Mouse (Mus musculus) hindbrain, embryonic 13.5 days (tissue): ENCODE results near the gene Eif3i. TPM values are rescaled to one million over a fixed set of nuclear protein-coding genes. Genes with fewer than 3 reads are reported as not detected.
"Not testable (repeated sequence)": the region's sequence is repeated elsewhere in the genome, so short reads cannot be mapped to it uniquely, and the experiment has no call there.

ENCODE experiments used
- ATAC-seq: fragments of 200-750 bp; cut with Nextera tagmentation; 2 replicates; pipeline ENCODE4 v1.8.0; 2017; ENCODE audit warnings: moderate TSS enrichment; ENCODE audit not compliant: low FRiP score
- H3K27ac ChIP-seq: fragments of 300-500 bp; sonication (generic); 2 replicates; pipeline ENCODE4 v1.5.1; 2015; ENCODE audit warnings: inconsistent platforms, mild to moderate bottlenecking, moderate library complexity
- H3K27me3 ChIP-seq: fragments of 300-500 bp; sonication (generic); 2 replicates; pipeline ENCODE4 v1.6.1; 2015; ENCODE audit warnings: mild to moderate bottlenecking, inconsistent platforms
- H3K36me3 ChIP-seq: fragments of 300-500 bp; sonication (generic); 2 replicates; pipeline ENCODE4 v1.6.1; 2015; ENCODE audit warnings: mild to moderate bottlenecking, inconsistent platforms
- H3K4me1 ChIP-seq: fragments of 300-500 bp; sonication (generic); replicated peaks from 2 replicates; pipeline ENCODE4 v1.6.1; 2015; ENCODE audit warnings: inconsistent platforms
- H3K4me2 ChIP-seq: fragments of 300-500 bp; sonication (generic); 2 replicates; pipeline ENCODE4 v1.6.1; 2015; ENCODE audit warnings: inconsistent platforms, mild to moderate bottlenecking, moderate library complexity
- H3K4me3 ChIP-seq: fragments of 300-500 bp; sonication (generic); 2 replicates; pipeline ENCODE4 v1.5.1; 2015; ENCODE audit warnings: mild to moderate bottlenecking, inconsistent platforms
- H3K9ac ChIP-seq: fragments of 300-500 bp; sonication (generic); 2 replicates; pipeline ENCODE4 v1.6.1; 2015; ENCODE audit warnings: mild to moderate bottlenecking, inconsistent platforms
- H3K9me3 ChIP-seq: fragments of 300-500 bp; sonication (generic); 2 replicates; pipeline ENCODE4 v1.6.1; 2016; ENCODE audit warnings: inconsistent platforms
- WGBS: fragments of 180-500 bp; shearing (Covaris S2); methylation state at CpG from one replicate; pipeline ENCODE4 v1.1.7; 2015; 5-methylcytosine and 5-hydroxymethylcytosine counted together
- microRNA-seq: library from miRNA; unstranded; fragments of <30 nt; microRNA quantifications from one replicate; pipeline ENCODE4, GENCODE M21; 2016
- polyA plus RNA-seq: library from polyadenylated mRNA; unstranded; fragments of >200 nt; fragmentation: Nextera tagmentation; extraction: Ambion mirVana; gene quantifications from 2 replicates; pipeline ENCODE4 v1.2.1, GENCODE M21; 2015

Gene Eif3i
- polyA plus RNA-seq, 1 experiment from 2014 or later: 208 TPM

DNA sequence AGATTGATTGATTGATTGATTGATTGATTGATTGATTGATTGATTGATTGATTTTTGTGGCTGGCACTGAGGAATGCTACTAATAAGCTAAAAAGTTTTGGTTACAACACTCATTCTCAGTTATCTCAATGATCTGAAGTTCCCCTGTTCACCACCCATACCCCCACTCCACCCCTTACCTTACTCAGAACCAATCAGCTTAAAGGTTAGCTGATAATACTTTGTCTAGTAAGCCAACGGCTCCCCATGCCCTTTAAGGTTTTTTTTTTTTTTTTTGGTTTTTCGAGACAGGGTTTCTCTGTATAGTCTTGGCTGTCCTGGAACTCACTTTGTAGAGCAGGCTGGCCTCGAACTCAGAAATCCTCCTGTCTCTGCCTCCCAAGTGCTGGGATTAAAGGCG, 52.8 kb downstream of the Eif3i start:
- not testable (repeated sequence) for H3K4me1 ChIP-seq, H3K9me3 ChIP-seq, H3K36me3 ChIP-seq, H3K27ac ChIP-seq, H3K27me3 ChIP-seq, H3K4me3 ChIP-seq, H3K9ac ChIP-seq, ATAC-seq, H3K4me2 ChIP-seq
- WGBS: 84% methylated on average over 4 of the region's 4 CpGs

DNA sequence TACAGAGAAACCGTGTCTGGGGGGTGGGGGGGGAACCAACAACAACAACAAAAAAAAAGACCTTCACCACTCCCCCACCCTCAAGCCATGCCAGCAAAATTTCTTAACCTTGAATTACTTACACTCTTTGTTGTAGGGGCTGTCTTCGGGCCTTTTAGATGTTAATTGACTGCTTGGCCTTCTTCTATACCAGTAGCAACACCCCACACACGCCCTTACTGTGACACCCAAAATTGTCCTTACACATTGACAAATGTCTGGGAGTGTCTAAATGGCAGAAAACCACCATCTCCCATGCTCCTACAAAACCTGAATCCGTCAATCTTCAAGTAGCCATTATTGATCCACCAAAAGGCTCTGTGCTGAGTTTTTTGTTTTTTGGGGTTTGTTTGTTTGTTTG, 56.3 kb downstream of the Eif3i start:
- Histone ChIP-seq H3K9ac (no peak overlapping the region), H3K4me3 (no peak overlapping the region), H3K27me3 (no peaks in the 10 kb centered on the region), H3K27ac (no peak overlapping the region), H3K9me3 (no peaks in the 10 kb centered on the region), H3K4me2 (no peak overlapping the region), H3K4me1 (peaks cover 20% of the 10 kb centered on the region), H3K36me3 (peaks cover 11% of the 10 kb centered on the region)
- ATAC-seq: no peak
- WGBS: 81% methylated on average over 4 of the region's 4 CpGs

DNA sequence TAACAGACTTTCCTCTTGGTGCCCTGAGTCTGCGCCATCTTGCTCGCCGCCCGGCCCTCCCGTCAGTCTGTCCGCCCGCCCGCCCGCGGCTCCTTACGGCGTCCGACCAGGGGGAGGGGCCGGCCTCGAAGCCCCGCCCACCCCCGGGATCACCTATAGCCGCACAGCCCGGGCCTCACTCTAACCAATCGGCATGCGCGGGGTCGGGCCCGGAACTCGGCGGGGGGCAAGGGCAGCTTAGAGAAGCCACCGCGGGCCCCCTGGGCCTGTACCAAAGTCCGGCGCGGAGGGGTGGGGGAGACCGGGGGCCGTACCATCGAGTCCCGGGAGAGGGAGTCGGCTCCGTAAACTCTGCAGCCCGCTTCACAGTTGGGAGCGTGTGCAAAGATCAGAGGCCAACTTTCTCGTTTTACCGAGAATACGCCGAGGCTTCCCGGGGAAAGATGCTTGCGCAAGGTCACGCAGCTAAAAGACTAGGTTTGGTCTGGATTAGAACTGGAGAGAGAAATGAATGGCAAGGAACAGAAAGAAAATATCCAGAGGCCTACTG, 57.8 kb downstream of the Eif3i start, which contains the start of gene Hdac1:
TSS of gene Hdac1 (minus strand) at position 122 of the 550 bp plus-strand sequence.
- 1% methylated on average over 46 of the region's 46 CpGs for WGBS
- peak; percentile 99 for ATAC-seq
- H3K9ac ChIP-seq: peak within 1 kb of the TSS; percentile 87
- peaks cover 18% of the 10 kb centered on the region for H3K36me3 ChIP-seq
- H3K4me2 ChIP-seq: peak within 1 kb of the TSS; percentile 77
- H3K4me3 ChIP-seq: peak within 1 kb of the TSS; percentile 77
- no peaks in the 10 kb centered on the region for H3K27me3 ChIP-seq
- H3K4me1 ChIP-seq: peaks cover 20% of the 10 kb centered on the region
- no peaks in the 10 kb centered on the region for H3K9me3 ChIP-seq
- H3K27ac ChIP-seq: peak within 1 kb of the TSS; percentile 84

Small RNAs within 50 kb of the gene (microRNA-seq; reads per million reads assigned to microRNA genes)
- gene Mir8119: not detected

Other genes starting within 250 kb of the Eif3i start
- 18.9 and 20.7 TPM in 2 replicates for gene Zbtb8a, start 222.5 kb downstream of the Eif3i start, polyA plus RNA-seq
- 13.6 and 13.9 TPM in 2 replicates for gene Zbtb8b, start 159.8 kb downstream of the Eif3i start, polyA plus RNA-seq
- 34.9 and 36.2 TPM in 2 replicates for gene Bsdc1, start 139.1 kb downstream of the Eif3i start, polyA plus RNA-seq
- gene Tssk3, start 109.6 kb downstream of the Eif3i start, polyA plus RNA-seq: 0.13 TPM in 1 of 2 replicates, not detected in the other
- gene Fam229a, start 109.5 kb downstream of the Eif3i start, polyA plus RNA-seq: 0.36 TPM in 1 of 2 replicates, not detected in the other
- gene Marcksl1, start 87.1 kb downstream of the Eif3i start, polyA plus RNA-seq: 1,788 and 1,829 TPM in 2 replicates
- gene Hdac1, start 57.9 kb downstream of the Eif3i start, polyA plus RNA-seq: 111 and 113 TPM in 2 replicates
- gene Lck, start 27.0 kb downstream of the Eif3i start, polyA plus RNA-seq: 7.6 and 11.1 TPM in 2 replicates
- gene Fam167b, start 22.1 kb downstream of the Eif3i start, polyA plus RNA-seq: 0.80 and 0.87 TPM in 2 replicates
- 195 and 196 TPM in 2 replicates for gene Tmem234, start within 50 bp of the Eif3i start, polyA plus RNA-seq
- gene Dcdc2b, start 13.6 kb upstream of the Eif3i start, polyA plus RNA-seq: 4.0 and 4.3 TPM in 2 replicates
- gene Iqcc, start 18.5 kb upstream of the Eif3i start, polyA plus RNA-seq: 30.0 and 37.8 TPM in 2 replicates
- gene Ccdc28b, start 23.3 kb upstream of the Eif3i start, polyA plus RNA-seq: 130 and 135 TPM in 2 replicates
- 56.8 and 58.1 TPM in 2 replicates for gene Txlna, start 40.4 kb upstream of the Eif3i start, polyA plus RNA-seq
- gene Kpna6, start 72.1 kb upstream of the Eif3i start, polyA plus RNA-seq: 15.7 and 17.6 TPM in 2 replicates
- gene Tmem39b, start 96.2 kb upstream of the Eif3i start, polyA plus RNA-seq: 16.8 and 18.4 TPM in 2 replicates
- gene Khdrbs1, start 141.7 kb upstream of the Eif3i start, polyA plus RNA-seq: 157 TPM in 2 replicates
- 292 and 306 TPM in 2 replicates for gene Ptp4a2, start 210.6 kb upstream of the Eif3i start, polyA plus RNA-seq